Mouse (Mus musculus): ENCODE measurements around the gene Kctd6. TPM values are rescaled to one million over a fixed set of nuclear protein-coding genes. Genes with fewer than 3 reads are reported as not detected.

Kctd6 gene
- polyA plus RNA-seq, 1 experiment from 2014 or later, result 21.7 TPM

DNA sequence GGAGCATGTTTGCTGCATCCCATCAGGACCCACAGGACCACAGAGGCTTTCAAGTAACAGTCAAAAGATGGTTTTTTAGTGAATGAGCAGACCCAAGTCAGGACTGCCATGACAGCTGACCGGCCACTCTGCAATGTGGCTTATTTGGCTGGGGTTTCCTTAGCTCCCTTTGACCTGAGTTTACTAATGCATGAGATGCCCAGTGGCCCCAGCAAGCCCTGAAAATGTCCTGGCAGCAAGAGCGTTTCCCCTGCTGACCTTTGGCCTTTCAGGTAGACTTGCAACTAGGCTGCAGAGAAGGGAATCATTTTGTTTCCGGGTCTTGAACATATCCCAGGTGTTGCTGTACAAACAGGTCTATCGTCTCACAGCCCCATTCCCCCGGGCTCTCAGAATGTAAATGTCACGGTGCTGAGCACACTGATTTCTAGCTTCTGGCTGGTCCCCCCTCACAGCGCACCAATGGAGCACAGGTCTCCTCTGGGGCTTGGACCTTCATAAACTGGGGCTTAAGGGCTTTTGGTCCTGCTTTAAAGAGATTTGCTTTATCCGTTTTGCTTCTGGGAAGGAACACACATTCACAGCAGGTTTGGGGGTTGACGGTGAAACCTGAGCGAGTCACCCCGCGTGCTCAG, 22.5 kb upstream of the Kctd6 start:
- no peak overlapping the region for H3K9ac ChIP-seq (replicated peaks)
- 41% methylated on average over 12 of the region's 12 CpGs for WGBS
- H3K9me3 ChIP-seq, result no peaks in the 10 kb centered on the region
- peaks cover 20% of the 10 kb centered on the region for H3K4me1 ChIP-seq (replicated peaks)
- H3K27me3 ChIP-seq, result 0 out of 2 replicates have a peak, but pooled peaks cover 3% of the 10 kb centered on the region
- H3K36me3 ChIP-seq, result no peaks in the 10 kb centered on the region
- 0 out of 2 replicates have a peak overlapping the region, but pooled peaks have one; percentile 13 for H3K4me2 ChIP-seq
- H3K4me3 ChIP-seq (replicated peaks), result no peak overlapping the region
- peak overlapping the region; percentile 68 for H3K27ac ChIP-seq
- peak; percentile 69; the same call in 1 of the 2 replicates for ATAC-seq (ENCODE audit: insufficient number of reproducible peaks, insufficient read depth, low FRiP score, low TSS enrichment, low read depth)

DNA sequence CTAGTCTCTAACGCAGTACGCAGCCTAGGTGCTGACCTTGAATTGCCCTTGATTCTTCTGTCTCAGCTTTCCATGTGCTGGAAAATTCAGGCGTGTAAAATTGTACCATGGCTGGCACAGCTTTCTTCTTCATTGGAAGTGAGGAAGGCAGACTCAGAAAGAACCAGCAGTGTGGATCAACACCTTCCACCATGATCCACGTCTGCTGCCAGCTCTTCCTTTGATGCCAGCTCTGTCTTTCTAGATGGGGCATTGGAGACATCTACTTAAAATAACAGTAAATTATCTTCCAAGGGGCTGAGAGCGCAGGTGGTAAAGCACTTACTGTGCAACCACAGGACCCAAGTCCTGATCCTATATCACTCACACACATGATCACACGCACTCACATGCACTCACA, 21.2 kb upstream of the Kctd6 start:
- no peak for ATAC-seq (ENCODE audit: insufficient number of reproducible peaks, insufficient read depth, low FRiP score, low TSS enrichment, low read depth)
- H3K9ac ChIP-seq (replicated peaks), result no peak overlapping the region
- H3K9me3 ChIP-seq, result no peaks in the 10 kb centered on the region
- WGBS, result 78% methylated on average over 6 of the region's 6 CpGs
- H3K4me3 ChIP-seq (replicated peaks), result no peak overlapping the region
- no peaks in the 10 kb centered on the region for H3K36me3 ChIP-seq
- no peak overlapping the region for H3K4me2 ChIP-seq
- no peak overlapping the region for H3K27ac ChIP-seq
- H3K4me1 ChIP-seq (replicated peaks), result peaks cover 20% of the 10 kb centered on the region
- H3K27me3 ChIP-seq, result 0 out of 2 replicates have a peak, but pooled peaks cover 3% of the 10 kb centered on the region

DNA sequence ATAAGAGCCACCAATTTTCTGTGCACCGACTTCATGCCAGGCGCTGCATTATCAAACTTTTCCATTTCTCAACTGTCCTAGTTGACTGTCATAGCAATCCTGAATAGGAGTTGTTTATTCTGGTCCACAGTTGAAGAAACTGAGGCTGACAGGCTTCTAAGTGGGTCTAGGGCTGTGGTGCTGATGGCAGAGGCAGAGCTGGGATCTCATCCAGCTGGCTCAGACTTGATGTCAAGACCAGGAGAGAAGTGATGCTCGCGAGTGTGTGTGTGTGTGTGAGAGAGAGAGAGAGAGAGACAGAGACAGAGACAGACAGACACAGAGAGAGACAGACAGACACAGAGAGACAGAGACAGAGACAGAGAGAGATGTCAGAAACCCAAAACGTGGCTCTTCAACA, 13.2 kb upstream of the Kctd6 start:
- H3K9ac ChIP-seq (replicated peaks), result no peak overlapping the region
- no peak for ATAC-seq (ENCODE audit: insufficient number of reproducible peaks, insufficient read depth, low FRiP score, low TSS enrichment, low read depth)
- H3K4me2 ChIP-seq, result no peak overlapping the region
- H3K4me3 ChIP-seq (replicated peaks), result no peak overlapping the region
- H3K4me1 ChIP-seq (replicated peaks), result no peaks in the 10 kb centered on the region
- no peaks in the 10 kb centered on the region for H3K36me3 ChIP-seq
- WGBS, result 86% methylated on average over 5 of the region's 5 CpGs
- no peaks in the 10 kb centered on the region for H3K9me3 ChIP-seq
- peaks cover 5% of the 10 kb centered on the region; the same call in 1 of the 2 replicates for H3K27me3 ChIP-seq
- H3K27ac ChIP-seq, result no peak overlapping the region

DNA sequence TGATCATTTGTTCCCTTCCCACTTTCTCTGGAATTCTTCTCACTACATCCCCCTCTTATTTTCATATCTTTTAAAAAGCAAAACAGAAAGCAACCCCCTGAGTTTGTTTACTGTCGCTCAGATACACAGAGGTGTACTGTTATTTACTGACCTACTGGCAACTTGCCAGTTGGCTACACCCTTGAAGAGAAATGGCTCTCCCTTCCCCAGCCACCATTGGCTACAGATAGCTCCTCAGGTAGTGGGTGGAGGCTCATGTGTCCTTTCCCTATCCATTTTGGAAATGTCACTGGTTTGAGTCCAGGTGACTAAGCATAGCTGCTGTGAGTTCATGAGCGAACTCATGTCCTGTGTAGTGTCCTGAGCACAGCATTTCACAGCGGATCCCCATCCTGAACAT, 12.2 kb upstream of the Kctd6 start:
- 79% methylated on average over 3 of the region's 3 CpGs for WGBS
- H3K4me1 ChIP-seq (replicated peaks), result peaks cover 8% of the 10 kb centered on the region
- H3K27ac ChIP-seq, result no peak overlapping the region
- no peak overlapping the region for H3K9ac ChIP-seq (replicated peaks)
- H3K27me3 ChIP-seq, result peaks cover 3% of the 10 kb centered on the region; the same call in 1 of the 2 replicates
- H3K4me3 ChIP-seq (replicated peaks), result no peak overlapping the region
- no peaks in the 10 kb centered on the region for H3K36me3 ChIP-seq
- no peak overlapping the region for H3K4me2 ChIP-seq
- H3K9me3 ChIP-seq, result no peaks in the 10 kb centered on the region
- ATAC-seq (ENCODE audit: insufficient number of reproducible peaks, insufficient read depth, low FRiP score, low TSS enrichment, low read depth), result no peak

DNA sequence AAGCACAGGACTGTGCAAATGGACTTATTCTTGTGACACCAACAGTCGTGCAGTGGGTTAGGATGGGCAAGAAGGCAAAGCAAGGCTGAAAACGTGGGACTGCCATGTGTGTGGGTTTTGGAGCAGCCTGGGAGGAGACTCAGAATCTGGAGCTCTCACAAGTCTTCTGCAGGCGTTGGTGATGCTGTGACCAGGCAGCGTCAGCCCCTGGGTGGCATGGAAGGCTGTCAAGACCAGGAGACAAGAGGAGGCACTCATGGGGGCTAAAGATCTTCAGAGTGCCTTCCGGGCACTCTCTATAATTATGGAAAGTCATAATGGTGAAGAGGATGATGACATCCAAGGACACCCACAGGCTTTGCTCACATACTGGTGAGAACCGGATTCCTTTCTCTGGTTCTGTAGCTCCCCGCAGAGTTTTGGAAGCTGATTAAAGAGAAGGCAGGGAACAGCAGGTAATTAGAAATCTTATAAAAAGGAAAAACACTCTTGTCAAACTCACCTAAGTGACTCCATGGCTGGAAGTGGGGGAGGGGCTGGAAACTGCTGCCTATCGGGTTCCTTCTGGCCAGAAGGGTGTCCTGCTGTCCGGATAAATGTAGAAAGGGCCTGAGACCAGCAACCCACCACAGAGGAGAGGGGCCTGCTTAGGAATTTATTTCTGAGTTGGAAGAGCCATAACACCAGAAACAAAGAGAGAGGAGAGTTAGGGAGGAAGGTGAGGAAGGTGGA, 7.6 kb upstream of the Kctd6 start:
- 44% methylated on average over 9 of the region's 9 CpGs for WGBS
- Histone ChIP-seq H3K9ac (replicated peaks) (no peak overlapping the region), H3K27ac (peak overlapping the region; percentile 35; the same call in 1 of the 2 replicates), H3K36me3 (no peaks in the 10 kb centered on the region), H3K27me3 (peaks cover 3% of the 10 kb centered on the region; the same call in 1 of the 2 replicates), H3K4me3 (replicated peaks) (no peak overlapping the region), H3K9me3 (no peaks in the 10 kb centered on the region), H3K4me2 (no peak overlapping the region), H3K4me1 (replicated peaks) (peaks cover 18% of the 10 kb centered on the region)
- ATAC-seq (ENCODE audit: insufficient number of reproducible peaks, insufficient read depth, low FRiP score, low TSS enrichment, low read depth), result no peak

DNA sequence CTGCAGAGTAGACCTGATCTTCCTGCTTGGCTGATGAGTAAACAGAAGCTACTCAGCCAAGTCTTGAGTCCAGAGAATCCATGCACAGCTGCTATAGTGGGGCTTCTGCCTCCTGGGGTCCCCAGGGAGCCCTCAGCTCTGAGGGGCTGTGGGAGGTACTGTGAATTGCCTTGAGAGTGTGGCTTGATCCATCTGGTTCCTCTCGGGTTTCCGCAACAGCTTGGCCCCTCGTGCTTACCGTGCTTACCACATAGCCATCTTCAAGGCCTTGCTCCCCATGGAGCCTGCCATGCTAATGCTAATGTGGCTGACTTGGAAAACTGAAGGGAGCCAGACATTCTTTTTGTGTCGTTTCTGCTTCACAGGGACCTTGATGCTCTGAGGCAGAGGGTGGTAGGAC, 6.8 kb upstream of the Kctd6 start:
- no peaks in the 10 kb centered on the region for H3K9me3 ChIP-seq
- 10% methylated on average over 5 of the region's 5 CpGs for WGBS
- no peak overlapping the region for H3K9ac ChIP-seq (replicated peaks)
- H3K27me3 ChIP-seq, result no peaks in the 10 kb centered on the region
- H3K4me3 ChIP-seq (replicated peaks), result no peak overlapping the region
- no peak for ATAC-seq (ENCODE audit: insufficient number of reproducible peaks, insufficient read depth, low FRiP score, low TSS enrichment, low read depth)
- H3K4me1 ChIP-seq (replicated peaks), result peaks cover 18% of the 10 kb centered on the region
- no peaks in the 10 kb centered on the region for H3K36me3 ChIP-seq
- no peak overlapping the region for H3K4me2 ChIP-seq
- peak overlapping the region; percentile 35; the same call in 1 of the 2 replicates for H3K27ac ChIP-seq

DNA sequence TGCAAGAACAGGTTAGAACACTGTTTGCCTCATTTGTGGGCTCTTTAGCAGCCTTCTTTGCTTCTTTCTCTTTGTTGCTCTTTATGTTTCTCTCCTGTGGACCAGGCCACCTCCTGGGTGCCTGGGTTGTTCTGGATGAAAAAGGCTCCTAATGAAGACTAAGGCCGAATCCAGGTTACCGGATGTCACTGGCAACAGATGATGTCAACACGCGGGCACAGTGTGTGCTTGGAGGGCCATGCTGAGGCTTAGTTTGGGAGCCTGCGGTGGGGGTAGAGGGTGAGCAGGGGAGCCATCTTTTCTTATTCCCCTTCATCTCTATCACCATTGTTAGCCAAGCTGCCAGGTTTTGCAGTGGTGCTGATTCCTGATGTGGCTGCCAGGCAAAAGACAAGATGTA, 6.4 kb upstream of the Kctd6 start:
- Histone ChIP-seq H3K27ac (no peak overlapping the region), H3K4me3 (replicated peaks) (no peak overlapping the region), H3K36me3 (no peaks in the 10 kb centered on the region), H3K9me3 (no peaks in the 10 kb centered on the region), H3K4me1 (replicated peaks) (peaks cover 18% of the 10 kb centered on the region), H3K27me3 (no peaks in the 10 kb centered on the region), H3K9ac (replicated peaks) (no peak overlapping the region), H3K4me2 (no peak overlapping the region)
- WGBS, result 79% methylated on average over 5 of the region's 5 CpGs
- ATAC-seq (ENCODE audit: insufficient number of reproducible peaks, insufficient read depth, low FRiP score, low TSS enrichment, low read depth), result no peak

DNA sequence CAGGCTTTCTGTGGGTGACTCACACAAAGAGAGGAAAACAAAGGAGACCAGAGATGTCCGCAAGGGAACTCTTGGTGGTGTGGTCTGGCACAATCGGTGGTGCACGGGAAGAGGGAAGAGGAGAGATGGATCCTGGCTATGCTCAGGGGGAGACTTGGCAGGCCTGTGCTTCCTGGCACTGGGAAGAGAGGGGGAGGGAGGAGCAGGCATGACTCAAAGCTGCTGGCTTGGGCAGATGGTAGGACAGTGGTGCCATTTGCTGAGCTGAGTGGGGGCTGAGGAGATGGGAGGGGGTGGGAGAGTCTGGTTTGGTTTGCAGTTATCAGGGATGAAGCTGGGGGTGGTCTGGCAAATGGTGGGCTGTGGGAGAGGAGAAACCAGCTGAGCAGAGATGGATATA, 5.1 kb upstream of the Kctd6 start:
- H3K9me3 ChIP-seq, result no peaks in the 10 kb centered on the region
- H3K4me2 ChIP-seq, result no peak overlapping the region
- no peak overlapping the region for H3K27ac ChIP-seq
- no peak overlapping the region for H3K9ac ChIP-seq (replicated peaks)
- peaks cover 18% of the 10 kb centered on the region for H3K4me1 ChIP-seq (replicated peaks)
- no peaks in the 10 kb centered on the region for H3K27me3 ChIP-seq
- H3K36me3 ChIP-seq, result no peaks in the 10 kb centered on the region
- 74% methylated on average over 3 of the region's 3 CpGs for WGBS
- ATAC-seq (ENCODE audit: insufficient number of reproducible peaks, insufficient read depth, low FRiP score, low TSS enrichment, low read depth), result no peak
- H3K4me3 ChIP-seq (replicated peaks), result no peak overlapping the region

DNA sequence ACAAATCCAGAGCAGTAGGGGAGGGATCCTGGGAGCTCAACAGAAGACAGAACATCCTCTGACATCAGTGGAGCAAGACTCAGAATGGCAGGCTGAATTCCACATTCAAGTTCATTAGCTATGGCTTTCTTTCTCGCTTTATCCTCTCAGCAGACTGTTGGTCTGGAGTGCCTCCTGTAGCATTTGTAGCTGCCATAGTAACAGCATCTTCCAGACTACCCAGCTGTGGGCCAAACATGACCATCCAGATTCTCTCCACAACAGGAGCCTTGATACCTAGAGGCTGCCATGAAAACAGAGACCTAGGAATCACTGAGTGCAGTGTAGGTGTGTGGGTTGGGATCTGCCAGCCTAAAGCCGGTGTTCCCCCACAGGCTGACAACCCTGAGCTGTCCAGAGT, 4.0 kb upstream of the Kctd6 start:
- Histone ChIP-seq H3K27ac (no peak overlapping the region), H3K4me1 (replicated peaks) (peaks cover 20% of the 10 kb centered on the region), H3K36me3 (no peaks in the 10 kb centered on the region), H3K9ac (replicated peaks) (no peak overlapping the region), H3K27me3 (no peaks in the 10 kb centered on the region), H3K4me3 (replicated peaks) (no peak overlapping the region), H3K4me2 (no peak overlapping the region), H3K9me3 (no peaks in the 10 kb centered on the region)
- no peak for ATAC-seq (ENCODE audit: insufficient number of reproducible peaks, insufficient read depth, low FRiP score, low TSS enrichment, low read depth)
- 95% methylated on average over 2 of the region's 2 CpGs for WGBS

DNA sequence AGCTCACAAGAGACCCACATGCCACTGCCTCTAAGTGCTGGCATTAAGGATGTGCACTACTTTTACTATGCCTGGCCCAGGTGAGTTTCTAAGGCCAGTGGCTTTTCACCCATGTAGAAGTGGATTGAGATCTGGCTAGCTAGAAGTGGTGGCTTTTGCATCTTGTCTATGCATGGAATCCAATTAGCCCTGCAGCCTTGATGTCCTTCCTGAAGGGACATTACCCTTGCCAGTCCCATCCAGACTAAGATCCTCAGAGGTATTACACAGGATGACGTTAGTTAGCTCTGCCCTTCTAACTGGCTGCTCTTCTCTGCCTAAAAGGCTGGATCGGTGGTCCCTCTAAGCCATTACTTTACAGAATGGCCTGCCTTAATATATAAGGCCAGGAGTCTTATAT, 944 bp upstream of the Kctd6 start:
- H3K4me3 ChIP-seq (replicated peaks), result no peak overlapping the region
- H3K9ac ChIP-seq (replicated peaks), result no peak overlapping the region
- H3K4me2 ChIP-seq, result no peak overlapping the region
- 0 out of 2 replicates have a peak, but pooled peaks cover 10% of the 10 kb centered on the region for H3K27me3 ChIP-seq
- ATAC-seq (ENCODE audit: insufficient number of reproducible peaks, insufficient read depth, low FRiP score, low TSS enrichment, low read depth), result no peak
- no peaks in the 10 kb centered on the region for H3K36me3 ChIP-seq
- peaks cover 18% of the 10 kb centered on the region for H3K4me1 ChIP-seq (replicated peaks)
- H3K9me3 ChIP-seq, result no peaks in the 10 kb centered on the region
- WGBS, result 83% methylated on average over 2 of the region's 2 CpGs
- H3K27ac ChIP-seq, result no peak overlapping the region

DNA sequence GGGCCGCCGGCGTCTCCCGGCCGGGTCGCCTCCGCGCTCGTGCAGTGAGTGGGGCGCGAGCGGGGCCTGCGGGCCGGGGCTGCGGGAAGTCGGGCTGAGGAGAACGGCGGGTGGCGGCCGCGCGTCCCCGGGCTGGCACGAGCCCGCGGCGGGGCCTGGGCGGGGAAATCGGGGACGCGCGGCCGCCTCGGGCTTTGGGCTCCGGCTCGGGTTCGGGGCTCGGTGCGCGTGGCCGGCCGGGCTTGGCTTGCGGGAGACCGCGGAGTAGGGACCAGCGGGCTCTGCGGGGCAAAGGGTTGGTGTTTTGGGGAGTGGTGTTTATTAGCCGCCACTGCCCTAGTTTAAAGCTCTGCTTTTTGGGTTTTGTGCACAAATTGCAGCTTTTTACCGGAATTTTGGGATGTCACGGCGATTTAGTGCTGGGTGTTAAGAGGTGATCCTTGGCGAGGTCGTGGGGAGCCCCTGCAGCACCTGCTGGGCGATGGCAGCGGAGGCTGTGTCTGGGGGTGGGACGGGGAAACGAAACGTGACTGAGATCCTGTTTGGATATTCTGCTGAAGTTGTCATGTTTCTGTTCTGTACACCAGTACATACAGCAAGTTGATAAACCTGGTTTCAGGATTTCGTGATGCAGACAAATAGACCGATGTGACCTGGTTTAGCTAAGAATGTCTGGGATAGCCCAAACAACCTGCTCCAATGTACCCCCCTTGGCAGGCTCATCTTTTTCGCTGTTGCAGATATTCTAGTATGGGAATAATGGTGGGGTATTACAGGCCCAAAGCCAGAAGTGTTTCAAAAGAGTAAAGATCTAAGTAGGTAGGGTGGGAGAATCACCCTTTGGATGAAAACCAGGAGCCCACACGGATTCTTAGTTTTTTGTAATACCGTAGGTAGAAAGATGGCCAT, 613 bp downstream of the Kctd6 start:
- 0 out of 2 replicates have a peak, but pooled peaks cover 10% of the 10 kb centered on the region for H3K27me3 ChIP-seq
- H3K27ac ChIP-seq, result peak overlapping the region; percentile 73
- peak overlapping the region; percentile 83 for H3K9ac ChIP-seq (replicated peaks)
- no peaks in the 10 kb centered on the region for H3K36me3 ChIP-seq
- H3K4me3 ChIP-seq (replicated peaks), result peak overlapping the region; percentile 70
- H3K4me1 ChIP-seq (replicated peaks), result peaks cover 28% of the 10 kb centered on the region
- H3K9me3 ChIP-seq, result no peaks in the 10 kb centered on the region
- peak overlapping the region; percentile 87 for H3K4me2 ChIP-seq
- ATAC-seq (ENCODE audit: insufficient number of reproducible peaks, insufficient read depth, low FRiP score, low TSS enrichment, low read depth), result peak; percentile 57
- WGBS, result 4% methylated on average over 47 of the region's 63 CpGs

Measured in limb, embryonic 12.5 days (tissue).